Mouse (Mus musculus): ENCODE measurements around the gene Trim11.

- TF ChIP-seq POLR2A (IDR thresholded peaks at IDR 0.05; ENCODE audit: extremely low read depth, insufficient read depth, low read length) (no peak), CTCF (IDR thresholded peaks at IDR 0.05; ENCODE audit: extremely low read depth, insufficient read depth, low read length) (no peak)
These were observed 4.7 kb downstream of the Trim11 start for GRCm38 (mm10) chr11:58982471-58983097.

All from cortical plate, adult 2 months (tissue).